Mouse (Mus musculus) MEL (cell line): ENCODE measurements around the gene Lrfn1. TPM values are rescaled to one million over a fixed set of nuclear protein-coding genes. Genes with fewer than 3 reads are reported as not detected.

ENCODE experiments used
- DNase-seq: peaks from one replicate; pipeline ENCODE4 v3.0.0; 2011; ENCODE audit warnings: low read depth, low spot score
- H3K27ac ChIP-seq: 2 replicates; pipeline ENCODE4 v1.5.1; 2012; ENCODE audit warnings: low read depth, mild to moderate bottlenecking, control low read depth, low read length, moderate library complexity; ENCODE audit not compliant: control insufficient read depth
- H3K27me3 ChIP-seq, 2 experiments: fragments of 150-350 bp in 1 of 2; sonication (generic) in 1 of 2; 2 replicates each; pipeline ENCODE4 v1.6.1; 2012; ENCODE audit warnings: low read length in 2 of 2, mild to moderate bottlenecking in 2 of 2, improper control_type of control experiment in 1 of 2, moderate library complexity in 1 of 2; ENCODE audit not compliant: insufficient read depth in 2 of 2, control insufficient read depth in 1 of 2
- H3K36me3 ChIP-seq, 2 experiments: 2 replicates each; pipeline ENCODE4 v1.6.1; 2012 to 2014; ENCODE audit warnings: low read length in 2 of 2, improper control_type of control experiment in 1 of 2, inconsistent platforms in 1 of 2, mild to moderate bottlenecking in 1 of 2; ENCODE audit not compliant: insufficient read depth in 2 of 2, control insufficient read depth in 1 of 2
- H3K4me1 ChIP-seq, 2 experiments: fragments of 150-350 bp in 1 of 2; sonication (generic) in 1 of 2; 2 replicates each; pipeline ENCODE4 v1.6.1; 2012; ENCODE audit warnings: low read length in 2 of 2, improper control_type of control experiment in 1 of 2, mild to moderate bottlenecking in 1 of 2; ENCODE audit not compliant: insufficient read depth in 2 of 2, control insufficient read depth in 1 of 2
- H3K4me3 ChIP-seq, 2 experiments: fragments of 150-350 bp in 1 of 2; sonication (generic) in 1 of 2; 2 replicates each; pipeline ENCODE4 v1.5.1; 2012; ENCODE audit warnings: low read depth in 2 of 2, low read length in 2 of 2, mild to moderate bottlenecking in 2 of 2, moderate library complexity in 2 of 2, control low read depth in 1 of 2, improper control_type of control experiment in 1 of 2; ENCODE audit not compliant: control insufficient read depth in 1 of 2, insufficient read depth in 1 of 2
- H3K79me2 ChIP-seq: 2 replicates; pipeline ENCODE4 v1.6.1; 2012; ENCODE audit warnings: mild to moderate bottlenecking, low read length, moderate library complexity; ENCODE audit not compliant: control insufficient read depth, poor library complexity, insufficient read depth
- H3K9ac ChIP-seq: 2 replicates; pipeline ENCODE4 v1.6.1; 2012; ENCODE audit warnings: low read depth, mild to moderate bottlenecking, control low read depth, low read length, moderate library complexity; ENCODE audit not compliant: control insufficient read depth, poor library complexity, severe bottlenecking
- H3K9me3 ChIP-seq: fragments of 150-350 bp; sonication (generic); replicated peaks from 2 replicates; pipeline ENCODE4 v1.6.1; 2012; ENCODE audit warnings: mild to moderate bottlenecking, low read length, improper control_type of control experiment, moderate library complexity; ENCODE audit not compliant: insufficient read depth
- CHD1 ChIP-seq: IDR thresholded peaks from 2 replicates; pipeline ENCODE4 v1.6.1; 2012; ENCODE audit warnings: low read depth, mild to moderate bottlenecking, inconsistent platforms, low read length, improper control_type of control experiment
- CHD2 ChIP-seq: IDR thresholded peaks from 2 replicates; pipeline ENCODE4 v1.6.1; 2011; ENCODE audit warnings: low read length, improper control_type of control experiment
- CTCF ChIP-seq, 3 experiments: IDR thresholded peaks in 2 of 3; conservative IDR thresholded peaks in 1 of 3; 2 replicates each; pipeline ENCODE4 v1.5.1; 2011 to 2012; ENCODE audit warnings: low read length in 3 of 3, low read depth in 2 of 3, mild to moderate bottlenecking in 2 of 3, improper control_type of control experiment in 1 of 3, inconsistent platforms in 1 of 3, mixed read lengths in 1 of 3, moderate library complexity in 1 of 3; ENCODE audit not compliant: control insufficient read depth in 1 of 3, insufficient read depth in 1 of 3, poor library complexity in 1 of 3, severe bottlenecking in 1 of 3
- E2F4 ChIP-seq: IDR thresholded peaks from 2 replicates; pipeline ENCODE4 v1.6.1; 2011; ENCODE audit warnings: low read depth, low read length, improper control_type of control experiment, borderline replicate concordance
- ELF1 ChIP-seq: IDR thresholded peaks from 2 replicates; pipeline ENCODE4 v1.6.1; 2014; ENCODE audit warnings: low read depth, mild to moderate bottlenecking, inconsistent platforms, low read length, improper control_type of control experiment, moderate library complexity
- EP300 ChIP-seq, 2 experiments: IDR thresholded peaks; 2 replicates each; pipeline ENCODE4 v1.6.1; 2011; ENCODE audit warnings: improper control_type of control experiment in 2 of 2, low read length in 2 of 2, low read depth in 1 of 2, mild to moderate bottlenecking in 1 of 2
- ETS1 ChIP-seq: IDR thresholded peaks from 2 replicates; pipeline ENCODE4 v1.6.1; 2012; ENCODE audit warnings: low read depth, mild to moderate bottlenecking, inconsistent platforms, low read length, improper control_type of control experiment, moderate library complexity
- GABPA ChIP-seq: IDR thresholded peaks from 2 replicates; pipeline ENCODE4 v1.6.1; 2012; ENCODE audit warnings: low read depth, mild to moderate bottlenecking, inconsistent platforms, low read length, improper control_type of control experiment, moderate library complexity
- GATA1 ChIP-seq: IDR thresholded peaks from 2 replicates; pipeline ENCODE4 v1.6.1; 2011; ENCODE audit warnings: low read depth, low read length, improper control_type of control experiment
- HCFC1 ChIP-seq: IDR thresholded peaks from 2 replicates; pipeline ENCODE4 v1.6.1; 2012; ENCODE audit warnings: low read depth, mild to moderate bottlenecking, inconsistent platforms, low read length, improper control_type of control experiment, moderate library complexity
- JUND ChIP-seq: IDR thresholded peaks from 2 replicates; pipeline ENCODE4 v1.6.1; 2011; ENCODE audit warnings: low read depth, mild to moderate bottlenecking, improper control_type of control experiment, low read length
- KAT2A ChIP-seq: conservative IDR thresholded peaks from 2 replicates; pipeline ENCODE4 v1.6.1; 2012; ENCODE audit warnings: low read depth, low read length, improper control_type of control experiment, inconsistent platforms
- MAX ChIP-seq: IDR thresholded peaks from 2 replicates; pipeline ENCODE4 v1.6.1; 2011; ENCODE audit warnings: low read length, improper control_type of control experiment
- MAZ ChIP-seq: IDR thresholded peaks from 2 replicates; pipeline ENCODE4 v1.6.1; 2012; ENCODE audit warnings: low read depth, mild to moderate bottlenecking, inconsistent platforms, low read length, improper control_type of control experiment
- MEF2A ChIP-seq: IDR thresholded peaks from 2 replicates; pipeline ENCODE4 v1.6.1; 2014; ENCODE audit warnings: low read depth, mild to moderate bottlenecking, inconsistent platforms, low read length, improper control_type of control experiment; ENCODE audit not compliant: poor library complexity, insufficient replicate concordance, severe bottlenecking; ENCODE audit errors: extremely low read depth
- MXI1 ChIP-seq: IDR thresholded peaks from 2 replicates; pipeline ENCODE4 v1.6.1; 2011; ENCODE audit warnings: mild to moderate bottlenecking, low read depth, low read length, improper control_type of control experiment
- MYB ChIP-seq: IDR thresholded peaks from 2 replicates; pipeline ENCODE4 v1.6.1; 2011; ENCODE audit warnings: mild to moderate bottlenecking, low read depth, low read length, improper control_type of control experiment
- MYC ChIP-seq: IDR thresholded peaks from 2 replicates; pipeline ENCODE4 v1.6.1; 2011; ENCODE audit warnings: low read depth, mild to moderate bottlenecking, low read length, improper control_type of control experiment, moderate library complexity
- NELFE ChIP-seq: IDR thresholded peaks from 2 replicates; pipeline ENCODE4 v1.6.1; 2011; ENCODE audit warnings: low read depth, low read length, improper control_type of control experiment
- NRF1 ChIP-seq: IDR thresholded peaks from 2 replicates; pipeline ENCODE4 v1.6.1; 2014; ENCODE audit warnings: low read depth, mild to moderate bottlenecking, inconsistent platforms, low read length, improper control_type of control experiment, moderate library complexity; ENCODE audit not compliant: poor library complexity, insufficient read depth, severe bottlenecking
- POLR2A ChIP-seq, 2 experiments: IDR thresholded peaks; 2 replicates each; pipeline ENCODE4 v1.6.1; 2011 to 2012; ENCODE audit warnings: low read length in 2 of 2, mild to moderate bottlenecking in 2 of 2, control low read depth in 1 of 2, improper control_type of control experiment in 1 of 2, low read depth in 1 of 2, moderate library complexity in 1 of 2; ENCODE audit not compliant: control insufficient read depth in 1 of 2, insufficient read depth in 1 of 2, poor library complexity in 1 of 2
- POLR2AphosphoS2 ChIP-seq: IDR thresholded peaks from 2 replicates; pipeline ENCODE4 v1.6.1; 2011; ENCODE audit warnings: low read length, improper control_type of control experiment
- POLR2AphosphoS5 ChIP-seq: IDR thresholded peaks from 2 replicates; pipeline ENCODE4 v1.6.1; 2012; ENCODE audit warnings: low read depth, borderline replicate concordance, mild to moderate bottlenecking, inconsistent platforms, low read length, moderate library complexity, mixed read lengths
- RAD21 ChIP-seq: IDR thresholded peaks from 2 replicates; pipeline ENCODE4 v1.6.1; 2011; ENCODE audit warnings: mild to moderate bottlenecking, low read depth, low read length, improper control_type of control experiment
- RCOR1 ChIP-seq: IDR thresholded peaks from 2 replicates; pipeline ENCODE4 v1.6.1; 2012; ENCODE audit warnings: low read depth, mild to moderate bottlenecking, inconsistent platforms, low read length, improper control_type of control experiment
- SIN3A ChIP-seq: IDR thresholded peaks from 2 replicates; pipeline ENCODE4 v1.6.1; 2012; ENCODE audit warnings: low read length, improper control_type of control experiment, inconsistent platforms
- SMC3 ChIP-seq: IDR thresholded peaks from 2 replicates; pipeline ENCODE4 v1.6.1; 2011; ENCODE audit warnings: low read depth, low read length, improper control_type of control experiment
- TAL1 ChIP-seq: IDR thresholded peaks from 2 replicates; pipeline ENCODE4 v1.6.1; 2012; ENCODE audit warnings: mild to moderate bottlenecking, inconsistent platforms, low read length, moderate library complexity, mixed read lengths
- TBP ChIP-seq: IDR thresholded peaks from 2 replicates; pipeline ENCODE4 v1.8.0; 2011; ENCODE audit warnings: low read depth, low read length, improper control_type of control experiment
- TCF12 ChIP-seq: IDR thresholded peaks from 2 replicates; pipeline ENCODE4 v1.6.1; 2014; ENCODE audit warnings: low read depth, mild to moderate bottlenecking, inconsistent platforms, low read length, improper control_type of control experiment, moderate library complexity
- UBTF ChIP-seq: IDR thresholded peaks from 2 replicates; pipeline ENCODE4 v1.6.1; 2012; ENCODE audit warnings: low read depth, mild to moderate bottlenecking, inconsistent platforms, low read length, improper control_type of control experiment, moderate library complexity, borderline replicate concordance; ENCODE audit not compliant: insufficient read depth
- USF1 ChIP-seq: IDR thresholded peaks from 2 replicates; pipeline ENCODE4 v1.6.1; 2014; ENCODE audit warnings: low read depth, mild to moderate bottlenecking, inconsistent platforms, low read length, improper control_type of control experiment, moderate library complexity
- USF2 ChIP-seq, 2 experiments: IDR thresholded peaks; 2 replicates each; pipeline ENCODE4 v1.6.1; 2011 to 2012; ENCODE audit warnings: improper control_type of control experiment in 2 of 2, low read length in 2 of 2, borderline replicate concordance in 1 of 2, inconsistent platforms in 1 of 2, low read depth in 1 of 2, mild to moderate bottlenecking in 1 of 2; ENCODE audit not compliant: insufficient read depth in 1 of 2
- ZC3H11A ChIP-seq: IDR thresholded peaks from 2 replicates; pipeline ENCODE4 v1.6.1; 2012; ENCODE audit warnings: low read depth, mild to moderate bottlenecking, inconsistent platforms, low read length, improper control_type of control experiment
- ZKSCAN1 ChIP-seq: IDR thresholded peaks from 2 replicates; pipeline ENCODE4 v1.6.1; 2012; ENCODE audit warnings: low read depth, mild to moderate bottlenecking, inconsistent platforms, low read length, improper control_type of control experiment, moderate library complexity
- ZMIZ1 ChIP-seq: IDR thresholded peaks from 2 replicates; pipeline ENCODE4 v1.6.1; 2012; ENCODE audit warnings: low read depth, mild to moderate bottlenecking, inconsistent platforms, low read length, improper control_type of control experiment, moderate library complexity
- ZNF384 ChIP-seq: IDR thresholded peaks from 2 replicates; pipeline ENCODE4 v1.6.1; 2012; ENCODE audit warnings: low read depth, mild to moderate bottlenecking, inconsistent platforms, low read length, improper control_type of control experiment
- polyA plus RNA-seq, 2 experiments: library from polyadenylated mRNA; stranded (reverse) in 1 of 2; unstranded in 1 of 2; fragments of >175 nt in 1 of 2; fragments of >200 nt in 1 of 2; gene quantifications; 2 replicates each; pipeline versions ENCODE4 v1.2.1 to v1.2.4; 2012; ENCODE audit warnings: low replicate concordance in 2 of 2, low read depth in 1 of 2; ENCODE audit not compliant: insufficient read length in 2 of 2, insufficient read depth in 1 of 2, missing spikeins in 1 of 2
- total RNA-seq: library from RNA; depleted of rRNA; stranded (reverse); fragments of 300-350 nt; gene quantifications from 2 replicates; pipeline ENCODE4 v1.2.3, GENCODE M21; 2012

Lrfn1 gene
- total and polyA plus RNA-seq, 3 experiments, result 1.9 to 5.8 TPM; not detected in 1

- DNase-seq, result peak; percentile 74
- Histone ChIP-seq H3K9me3 (no peaks in the 10 kb centered on the region), H3K9ac (no peak overlapping the region), H3K27ac (peak overlapping the region; percentile 70), H3K79me2 (peaks cover 17% of the 10 kb centered on the region), H3K4me3 (no peak overlapping the region), H3K4me1 (peaks cover 43 to 45% of the 10 kb centered on the region in 2 experiments), H3K27me3 (no peaks in the 10 kb centered on the region), H3K36me3 (peaks cover 3 to 58% of the 10 kb centered on the region in 2 experiments; a peak in 3 of 4 replicates)
- TF ChIP-seq ZNF384, result peak; percentile 36; the same call in 1 of the 2 replicates
- no peak for TF ChIP-seq GABPA
- TF ChIP-seq RCOR1, result peak; percentile 90
- no peak for TF ChIP-seq POLR2A (IDR thresholded peaks at IDR 0.05; ENCODE audit: control insufficient read depth in 1 of 2, insufficient read depth in 1 of 2, low read depth in 1 of 2, low read length in 2 of 2, poor library complexity in 1 of 2)
- TF ChIP-seq TAL1, result peak; percentile 69
- TF ChIP-seq JUND, result no peak
- TF ChIP-seq MAX, result no peak
- TF ChIP-seq MEF2A, result peak; percentile 38; the same call in 1 of the 2 replicates
- no peak for TF ChIP-seq HCFC1
- TF ChIP-seq ZKSCAN1, result no peak
- peak; percentile 95 for TF ChIP-seq GATA1
- no peak for TF ChIP-seq CTCF (IDR thresholded peaks at IDR 0.05 in 2 of 3, conservative IDR thresholded peaks at IDR 0.05 in 1 of 3; ENCODE audit: control insufficient read depth in 1 of 3, insufficient read depth in 1 of 3, low read depth in 2 of 3, low read length in 3 of 3, poor library complexity in 1 of 3, severe bottlenecking in 1 of 3)
- TF ChIP-seq POLR2AphosphoS2, result 0 out of 2 replicates have a peak, but pooled peaks have one; percentile 52
- TF ChIP-seq EP300 (IDR thresholded peaks at IDR 0.05; ENCODE audit: low read depth in 1 of 2, low read length in 2 of 2), result peak; percentile 90 to 95
- TF ChIP-seq KAT2A, result peak; percentile 51; the same call in 1 of the 2 replicates
- no peak for TF ChIP-seq MYC
- no peak for TF ChIP-seq TBP
- peak; percentile 25; the same call in 1 of the 2 replicates for TF ChIP-seq ZC3H11A
- peak; percentile 63 for TF ChIP-seq MXI1
- peak; percentile 96 for TF ChIP-seq SIN3A
- TF ChIP-seq RAD21, result no peak
- no peak for TF ChIP-seq POLR2AphosphoS5
- TF ChIP-seq USF2 (IDR thresholded peaks at IDR 0.05; ENCODE audit: borderline replicate concordance in 1 of 2, insufficient read depth in 1 of 2, low read depth in 1 of 2, low read length in 2 of 2), result no peak
- peak; percentile 99 for TF ChIP-seq TCF12
- TF ChIP-seq MAZ, result 0 out of 2 replicates have a peak, but pooled peaks have one; percentile 44
- peak; percentile 55 for TF ChIP-seq ELF1
- TF ChIP-seq CHD2, result no peak; the same call in 1 of the 2 replicates
- no peak for TF ChIP-seq ZMIZ1
- no peak for TF ChIP-seq SMC3
- no peak for TF ChIP-seq NELFE
- TF ChIP-seq USF1, result no peak
- TF ChIP-seq MYB, result peak; percentile 72
- peak; percentile 99 for TF ChIP-seq ETS1
- no peak for TF ChIP-seq E2F4
- TF ChIP-seq UBTF, result no peak
- no peak for TF ChIP-seq NRF1
- TF ChIP-seq CHD1, result 0 out of 2 replicates have a peak, but pooled peaks have one; percentile 76
Observed at GRCm38 (mm10) chr7:28432252-28432651, 19.5 kb upstream of the Lrfn1 start.
